Mouse (Mus musculus) myocyte (in vitro differentiated cells): Measurements from ENCODE around the gene Shisa7.

Experiments
- CEBPB ChIP-seq: IDR thresholded peaks from 2 replicates; pipeline ENCODE4 v1.6.1; 2011; ENCODE audit warnings: mild to moderate bottlenecking, moderate library complexity; ENCODE audit not compliant: poor library complexity, insufficient read depth, severe bottlenecking
- E2F4 ChIP-seq: IDR thresholded peaks from one replicate; pipeline ENCODE4 v1.6.1; 2011; ENCODE audit warnings: mild to moderate bottlenecking, control low read depth, moderate library complexity; ENCODE audit not compliant: insufficient read depth
- POLR2A ChIP-seq: IDR thresholded peaks from one replicate; pipeline ENCODE4 v1.6.1; 2011; ENCODE audit warnings: low read depth, mild to moderate bottlenecking, control low read depth, moderate library complexity; ENCODE audit not compliant: insufficient read length
- POLR2AphosphoS2 ChIP-seq: IDR thresholded peaks from one replicate; pipeline ENCODE4 v1.6.1; 2011; ENCODE audit warnings: low read depth, control low read depth; ENCODE audit not compliant: insufficient read length
- REST ChIP-seq: IDR thresholded peaks from one replicate; pipeline ENCODE4 v1.6.1; 2011; ENCODE audit warnings: mild to moderate bottlenecking, control low read depth, moderate library complexity; ENCODE audit not compliant: insufficient read depth, insufficient read length
- SRF ChIP-seq: IDR thresholded peaks from one replicate; pipeline ENCODE4 v1.6.1; 2011; ENCODE audit warnings: low read depth; ENCODE audit not compliant: control insufficient read depth, insufficient read length
- TCF12 ChIP-seq: IDR thresholded peaks from one replicate; pipeline ENCODE4 v1.6.1; 2011; ENCODE audit warnings: mild to moderate bottlenecking, control low read depth; ENCODE audit not compliant: poor library complexity, insufficient read depth, severe bottlenecking

DNA sequence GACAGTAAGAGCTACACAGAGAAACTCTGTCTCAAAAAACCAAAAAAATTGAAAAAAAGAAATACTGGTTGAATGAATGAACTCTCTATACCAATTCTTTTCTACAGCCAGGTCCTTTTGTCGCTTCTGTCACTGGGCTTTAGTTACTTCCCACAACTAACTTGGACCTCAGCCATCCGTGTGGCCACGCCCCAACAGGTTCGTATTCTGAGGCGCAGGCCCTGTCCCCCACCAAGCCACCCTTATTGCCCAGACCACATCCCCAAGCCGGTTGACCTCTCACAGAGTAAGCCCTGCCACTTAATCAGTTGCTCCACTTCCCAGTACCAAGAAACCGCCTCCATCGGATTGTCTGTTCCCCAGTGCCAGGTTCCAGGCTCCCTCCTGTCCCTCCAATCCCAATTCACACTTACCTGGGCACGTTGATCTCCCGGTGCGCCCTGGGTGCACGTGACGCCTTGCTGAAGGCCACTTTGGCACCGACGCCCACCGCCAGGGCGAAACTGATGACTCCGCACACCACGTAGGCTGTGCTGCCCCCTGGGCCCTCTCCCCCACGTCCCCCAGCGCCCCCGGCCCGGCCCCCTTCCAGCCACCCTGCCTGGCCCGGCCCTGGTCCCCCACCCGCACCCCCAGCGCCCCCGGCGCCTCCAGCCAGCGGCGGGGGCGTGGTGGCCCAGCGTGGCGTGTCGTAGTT is 8.7 kb downstream of the Shisa7 start:
- TF ChIP-seq TCF12 (no peak), CEBPB (no peak), REST (no peak), POLR2A (no peak), SRF (no peak), E2F4 (no peak), POLR2AphosphoS2 (no peak)
